Mouse (Mus musculus) right cerebral cortex, adult 18-20 months (tissue): ENCODE measurements around the gene Cyp2s1.

Experiments used
- DNase-seq: peaks from one replicate; pipeline ENCODE4 v3.0.0; 2022; ENCODE audit warnings: mixed read lengths

The Cyp2s1 gene

DNA sequence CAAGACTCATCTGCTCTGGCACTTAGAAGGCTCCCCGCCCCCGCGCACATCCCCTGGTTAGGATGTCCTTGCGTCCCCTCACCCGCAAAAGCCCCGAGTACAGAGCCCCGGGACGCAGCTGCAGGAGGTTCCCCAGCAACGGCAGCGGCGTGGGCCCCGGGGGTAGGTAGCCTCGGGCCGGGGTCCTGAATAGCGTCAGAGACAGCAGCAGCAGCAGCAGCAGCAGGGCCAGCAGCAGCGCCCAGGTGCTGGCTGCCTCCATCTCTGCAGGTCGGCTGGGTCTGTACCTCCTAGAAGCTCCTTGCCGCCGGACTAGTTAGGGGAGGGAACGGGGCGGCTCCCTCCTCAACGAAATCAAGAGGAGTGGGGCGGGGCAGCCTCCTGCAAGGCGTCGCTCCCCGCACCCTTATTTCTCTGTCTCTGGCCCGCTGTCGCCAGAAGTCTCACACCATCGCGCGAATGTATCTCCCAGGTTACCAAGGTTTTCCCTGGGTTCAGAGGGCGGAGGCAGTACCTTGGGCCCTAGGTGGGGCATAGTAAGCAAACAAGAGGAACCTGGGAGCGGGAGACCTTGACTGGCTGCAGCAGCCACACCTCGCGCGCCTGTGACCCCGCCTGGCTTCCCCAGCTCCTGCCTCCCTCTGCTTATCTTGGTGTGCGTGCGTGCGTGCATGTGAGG lies at the start of gene Cyp2s1:
TSS of gene Cyp2s1 (minus strand) at position 673 of the 679 bp plus-strand sequence.
- peak; percentile 26 for DNase-seq

DNA sequence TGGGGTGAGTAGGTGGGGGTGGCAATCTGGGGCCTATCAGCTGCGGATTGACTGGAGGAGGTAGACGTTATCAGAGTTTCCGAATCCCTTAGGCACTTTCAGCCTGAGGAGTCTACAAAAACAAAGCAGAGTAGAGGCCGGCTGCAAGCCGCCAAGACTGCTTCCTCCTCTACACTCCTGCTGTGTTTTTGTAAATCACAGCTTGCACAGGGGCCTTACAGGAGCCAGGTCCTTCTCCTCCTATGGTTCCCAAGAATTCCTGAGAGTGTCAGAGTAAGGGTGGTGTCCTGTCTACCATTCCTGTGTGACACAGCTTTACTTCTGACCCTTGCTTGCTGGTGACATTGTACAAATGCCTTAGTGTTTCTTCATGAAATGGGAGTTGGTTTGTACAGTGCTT lies 48.1 kb upstream of the Cyp2s1 start:
- DNase-seq, result no peak

GRCm38 (mm10) chr7:25863756-25864155 lies 47.0 kb upstream of the Cyp2s1 start:
- DNase-seq, result no peak

- no peak for DNase-seq
Observed at GRCm38 (mm10) chr7:25862365-25862764, 45.7 kb upstream of the Cyp2s1 start.

- no peak for DNase-seq
Observed at GRCm38 (mm10) chr7:25859962-25860870, 43.5 kb upstream of the Cyp2s1 start.

- DNase-seq, result peak; percentile 37
Observed at GRCm38 (mm10) chr7:25855082-25855481, 38.4 kb upstream of the Cyp2s1 start.

DNA sequence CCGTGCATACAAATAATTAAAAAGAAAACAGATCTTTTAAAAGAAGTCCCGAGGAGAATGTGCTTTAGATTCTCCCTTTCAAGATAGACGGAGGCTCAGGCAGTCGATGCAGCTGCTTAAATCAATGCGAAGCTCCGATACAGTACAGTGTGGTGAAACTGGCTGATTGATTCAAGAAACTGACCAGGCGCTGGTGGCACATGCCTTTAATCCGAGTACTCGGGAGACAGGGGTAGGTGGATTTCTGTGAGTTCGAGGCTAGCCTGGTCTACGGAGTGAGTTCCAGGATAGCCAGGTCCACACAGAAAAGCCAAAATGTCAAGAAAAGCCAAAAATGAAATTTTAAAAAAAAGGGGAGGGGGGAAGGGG lies 31.7 kb upstream of the Cyp2s1 start:
- no peak for DNase-seq

- peak; percentile 84 for DNase-seq
Observed at GRCm38 (mm10) chr7:25847722-25848443, 31.2 kb upstream of the Cyp2s1 start.

- no peak for DNase-seq
Observed at GRCm38 (mm10) chr7:25844885-25845284, 28.2 kb upstream of the Cyp2s1 start.

DNA sequence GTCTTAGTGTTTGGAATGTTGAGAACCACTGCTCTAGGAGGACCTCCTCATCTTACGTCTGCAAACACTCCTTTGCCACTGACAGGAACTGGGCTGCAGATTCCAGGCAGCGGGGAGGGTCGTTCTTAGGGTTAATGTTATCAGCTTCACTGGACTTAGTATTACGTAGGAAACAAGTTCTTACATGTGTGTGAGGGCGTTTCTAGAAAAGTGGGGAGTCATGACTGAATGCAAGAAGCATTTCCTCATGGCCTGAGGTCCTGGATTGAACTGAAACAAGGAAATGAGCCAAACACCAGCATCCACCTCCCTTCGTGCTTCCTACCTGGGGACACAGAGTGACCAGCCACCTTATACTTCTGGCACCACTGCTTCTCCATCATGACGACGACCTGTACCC lies 27.7 kb upstream of the Cyp2s1 start:
- DNase-seq, result no peak

GRCm38 (mm10) chr7:25843492-25843891 lies 26.8 kb upstream of the Cyp2s1 start:
- DNase-seq, result no peak

- DNase-seq, result no peak
Observed at GRCm38 (mm10) chr7:25840908-25841307, 24.2 kb upstream of the Cyp2s1 start.

- DNase-seq, result no peak
Observed at GRCm38 (mm10) chr7:25835188-25835891, 18.6 kb upstream of the Cyp2s1 start.

- no peak for DNase-seq
Observed at GRCm38 (mm10) chr7:25831557-25832530, 15.1 kb upstream of the Cyp2s1 start.

GRCm38 (mm10) chr7:25830251-25830650 lies 13.5 kb upstream of the Cyp2s1 start:
- DNase-seq, result no peak

- no peak for DNase-seq
Observed at GRCm38 (mm10) chr7:25827199-25827598, 10.5 kb upstream of the Cyp2s1 start.

DNA sequence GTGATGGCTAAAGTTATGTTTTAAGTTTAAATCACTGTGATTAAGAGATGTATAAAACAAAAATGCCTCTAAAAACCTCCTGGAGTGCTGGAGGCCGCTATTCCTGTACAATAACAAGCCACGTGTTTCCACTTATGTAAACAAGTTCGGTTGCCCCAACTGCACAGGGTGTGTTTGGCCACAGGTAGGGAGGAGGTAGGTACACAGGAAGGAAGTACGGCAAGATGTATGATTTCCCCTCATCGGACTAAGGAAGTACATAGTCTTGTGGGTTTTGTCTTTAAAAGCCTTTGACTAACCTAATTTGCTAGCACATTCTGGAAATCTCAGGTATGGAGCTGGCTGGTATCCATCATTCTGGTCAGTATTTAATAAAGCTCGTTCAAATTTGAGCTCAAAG lies 9.3 kb upstream of the Cyp2s1 start:
- DNase-seq, result no peak

DNA sequence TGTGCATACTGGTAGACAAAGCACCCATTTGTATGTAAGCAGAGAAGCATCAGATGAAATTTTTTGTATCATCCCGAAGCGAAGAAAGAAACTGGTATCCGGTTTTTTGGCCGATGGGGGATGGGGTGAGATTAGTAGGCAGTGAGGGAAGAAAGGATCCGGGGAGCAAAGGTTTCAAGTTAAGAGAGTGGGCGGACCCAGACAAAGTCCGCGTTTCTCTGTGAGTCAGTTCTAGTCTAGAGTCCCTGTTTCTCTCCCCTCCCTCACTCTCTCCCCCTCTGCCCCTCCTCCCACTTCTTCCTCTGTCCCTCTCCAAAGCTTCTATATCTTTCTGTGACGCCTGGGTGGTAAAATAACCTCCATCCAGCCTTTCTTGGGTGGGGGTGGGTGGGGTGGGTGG lies 8.3 kb upstream of the Cyp2s1 start:
- DNase-seq, result no peak

DNA sequence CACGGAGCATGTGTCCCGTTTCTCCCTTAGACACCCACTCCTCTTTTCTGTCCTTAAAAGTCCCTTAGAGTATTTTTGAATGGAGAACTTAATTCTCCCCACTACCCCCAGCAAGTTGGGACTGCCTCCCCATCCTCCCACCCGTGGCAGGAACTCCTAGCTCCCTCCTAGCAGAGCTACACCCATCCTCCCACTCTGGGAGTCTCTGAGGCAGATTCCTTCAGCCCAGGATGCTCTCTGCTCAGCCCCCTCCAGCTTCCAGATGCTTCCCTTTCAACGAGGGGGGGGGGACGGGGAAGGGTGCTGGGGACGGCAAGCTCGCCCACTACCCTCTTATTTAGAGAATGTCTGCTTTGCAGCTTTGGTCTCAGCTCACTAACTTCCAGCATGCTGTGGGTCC lies 1.1 kb downstream of the Cyp2s1 start:
- DNase-seq, result no peak

DNA sequence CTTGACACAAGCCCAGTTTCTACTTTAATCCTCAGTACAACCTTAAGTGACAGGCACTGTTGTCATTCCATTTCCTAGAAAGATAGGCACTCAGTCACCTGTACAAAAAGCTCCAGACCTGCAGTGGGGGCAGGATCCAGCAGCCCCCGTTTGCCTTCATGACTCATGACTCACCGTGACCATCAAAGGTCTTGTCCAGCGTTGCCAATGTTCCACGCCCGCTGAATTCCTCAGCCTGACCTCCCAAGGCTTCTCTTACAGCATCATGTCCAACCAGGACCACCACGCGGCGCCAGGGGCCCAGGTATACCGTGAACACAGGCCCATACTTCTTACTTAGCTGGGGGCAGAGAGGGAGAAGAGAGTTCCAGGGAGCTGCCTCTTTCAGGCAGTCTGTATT lies 2.0 kb downstream of the Cyp2s1 start:
- DNase-seq, result no peak

GRCm38 (mm10) chr7:25812195-25812594 lies 4.5 kb downstream of the Cyp2s1 start:
- no peak for DNase-seq

- DNase-seq, result no peak
Observed at GRCm38 (mm10) chr7:25811716-25812115, 5.0 kb downstream of the Cyp2s1 start.
